Mouse (Mus musculus) MEL (cell line): ENCODE measurements around the gene Ino80d.

Experiments
- CTCF ChIP-seq, 3 experiments: IDR thresholded peaks in 2 of 3; conservative IDR thresholded peaks in 1 of 3; 2 replicates each; pipeline ENCODE4 v1.5.1; 2011 to 2012; ENCODE audit warnings: low read length in 3 of 3, low read depth in 2 of 3, mild to moderate bottlenecking in 2 of 3, improper control_type of control experiment in 1 of 3, inconsistent platforms in 1 of 3, mixed read lengths in 1 of 3, moderate library complexity in 1 of 3; ENCODE audit not compliant: control insufficient read depth in 1 of 3, insufficient read depth in 1 of 3, poor library complexity in 1 of 3, severe bottlenecking in 1 of 3
- EP300 ChIP-seq, 2 experiments: IDR thresholded peaks; 2 replicates each; pipeline ENCODE4 v1.6.1; 2011; ENCODE audit warnings: improper control_type of control experiment in 2 of 2, low read length in 2 of 2, low read depth in 1 of 2, mild to moderate bottlenecking in 1 of 2
- MAX ChIP-seq: IDR thresholded peaks from 2 replicates; pipeline ENCODE4 v1.6.1; 2011; ENCODE audit warnings: low read length, improper control_type of control experiment
- MEF2A ChIP-seq: IDR thresholded peaks from 2 replicates; pipeline ENCODE4 v1.6.1; 2014; ENCODE audit warnings: low read depth, mild to moderate bottlenecking, inconsistent platforms, low read length, improper control_type of control experiment; ENCODE audit not compliant: poor library complexity, insufficient replicate concordance, severe bottlenecking; ENCODE audit errors: extremely low read depth
- MXI1 ChIP-seq: IDR thresholded peaks from 2 replicates; pipeline ENCODE4 v1.6.1; 2011; ENCODE audit warnings: mild to moderate bottlenecking, low read depth, low read length, improper control_type of control experiment
- POLR2A ChIP-seq, 2 experiments: IDR thresholded peaks; 2 replicates each; pipeline ENCODE4 v1.6.1; 2011 to 2012; ENCODE audit warnings: low read length in 2 of 2, mild to moderate bottlenecking in 2 of 2, control low read depth in 1 of 2, improper control_type of control experiment in 1 of 2, low read depth in 1 of 2, moderate library complexity in 1 of 2; ENCODE audit not compliant: control insufficient read depth in 1 of 2, insufficient read depth in 1 of 2, poor library complexity in 1 of 2
- RAD21 ChIP-seq: IDR thresholded peaks from 2 replicates; pipeline ENCODE4 v1.6.1; 2011; ENCODE audit warnings: mild to moderate bottlenecking, low read depth, low read length, improper control_type of control experiment
- SMC3 ChIP-seq: IDR thresholded peaks from 2 replicates; pipeline ENCODE4 v1.6.1; 2011; ENCODE audit warnings: low read depth, low read length, improper control_type of control experiment
- TBP ChIP-seq: IDR thresholded peaks from 2 replicates; pipeline ENCODE4 v1.8.0; 2011; ENCODE audit warnings: low read depth, low read length, improper control_type of control experiment
- UBTF ChIP-seq: IDR thresholded peaks from 2 replicates; pipeline ENCODE4 v1.6.1; 2012; ENCODE audit warnings: low read depth, mild to moderate bottlenecking, inconsistent platforms, low read length, improper control_type of control experiment, moderate library complexity, borderline replicate concordance; ENCODE audit not compliant: insufficient read depth
- USF1 ChIP-seq: IDR thresholded peaks from 2 replicates; pipeline ENCODE4 v1.6.1; 2014; ENCODE audit warnings: low read depth, mild to moderate bottlenecking, inconsistent platforms, low read length, improper control_type of control experiment, moderate library complexity
- USF2 ChIP-seq, 2 experiments: IDR thresholded peaks; 2 replicates each; pipeline ENCODE4 v1.6.1; 2011 to 2012; ENCODE audit warnings: improper control_type of control experiment in 2 of 2, low read length in 2 of 2, borderline replicate concordance in 1 of 2, inconsistent platforms in 1 of 2, low read depth in 1 of 2, mild to moderate bottlenecking in 1 of 2; ENCODE audit not compliant: insufficient read depth in 1 of 2
- ZC3H11A ChIP-seq: IDR thresholded peaks from 2 replicates; pipeline ENCODE4 v1.6.1; 2012; ENCODE audit warnings: low read depth, mild to moderate bottlenecking, inconsistent platforms, low read length, improper control_type of control experiment
- ZMIZ1 ChIP-seq: IDR thresholded peaks from 2 replicates; pipeline ENCODE4 v1.6.1; 2012; ENCODE audit warnings: low read depth, mild to moderate bottlenecking, inconsistent platforms, low read length, improper control_type of control experiment, moderate library complexity

DNA sequence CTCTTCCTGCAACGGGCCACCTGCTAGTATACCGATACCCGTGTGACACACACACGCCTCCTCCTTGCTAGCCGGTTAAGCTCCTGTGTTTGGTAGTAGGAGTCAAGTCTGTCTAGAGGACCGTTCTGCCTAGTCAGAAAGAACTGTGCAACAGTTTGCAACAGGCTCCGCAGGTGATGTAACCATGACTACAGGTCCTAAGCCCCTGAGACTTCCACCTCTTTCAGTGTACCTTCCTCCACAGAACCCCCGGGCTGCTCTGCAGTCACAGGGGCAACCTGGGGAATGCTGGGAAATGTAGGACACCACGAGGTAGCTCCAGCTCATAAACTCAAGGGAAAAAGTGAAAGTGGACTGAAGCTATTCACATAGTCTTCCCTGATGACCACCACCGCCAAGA lies 123.4 kb downstream of the Ino80d start:
- TF ChIP-seq CTCF (IDR thresholded peaks at IDR 0.05 in 2 of 3, conservative IDR thresholded peaks at IDR 0.05 in 1 of 3; ENCODE audit: control insufficient read depth in 1 of 3, insufficient read depth in 1 of 3, low read depth in 2 of 3, low read length in 3 of 3, poor library complexity in 1 of 3, severe bottlenecking in 1 of 3), result no peak
- TF ChIP-seq TBP, result no peak
- TF ChIP-seq ZC3H11A, result no peak
- TF ChIP-seq USF1, result no peak
- TF ChIP-seq MEF2A, result no peak
- TF ChIP-seq ZMIZ1, result no peak
- TF ChIP-seq USF2 (IDR thresholded peaks at IDR 0.05; ENCODE audit: borderline replicate concordance in 1 of 2, insufficient read depth in 1 of 2, low read depth in 1 of 2, low read length in 2 of 2), result no peak
- TF ChIP-seq POLR2A (IDR thresholded peaks at IDR 0.05; ENCODE audit: control insufficient read depth in 1 of 2, insufficient read depth in 1 of 2, low read depth in 1 of 2, low read length in 2 of 2, poor library complexity in 1 of 2), result no peak
- no peak for TF ChIP-seq MXI1
- no peak for TF ChIP-seq SMC3
- TF ChIP-seq EP300 (IDR thresholded peaks at IDR 0.05; ENCODE audit: low read depth in 1 of 2, low read length in 2 of 2), result no peak
- TF ChIP-seq UBTF, result no peak
- no peak for TF ChIP-seq MAX
- TF ChIP-seq RAD21, result no peak
